Mouse (Mus musculus) megakaryocyte, adult 5-6 weeks (primary cell): ENCODE results near the gene Atf6b. TPM values are rescaled to one million over a fixed set of nuclear protein-coding genes. Genes with fewer than 3 reads are reported as not detected.
A peak's percentile ranks its signal among the peaks of the same experiment; 100 is the strongest.

ENCODE experiments used
- ATAC-seq: 2 replicates; pipeline ENCODE4 v1.8.0; 2016; ENCODE audit warnings: mild to moderate bottlenecking, inconsistent platforms; ENCODE audit not compliant: poor library complexity, severe bottlenecking
- total RNA-seq, 2 experiments: library from RNA; stranded (forward) in 1 of 2; stranded (reverse) in 1 of 2; fragments of 153-499, 151-499 nt in 1 of 2; fragments of 221-1000, 200-1000 nt in 1 of 2; gene quantifications; 2 replicates each; pipeline versions ENCODE4 v1.2.3 to v1.2.4; 2015 to 2017

Atf6b gene
- total RNA-seq, 2 experiments from 2014 or later, result 25.4 to 32.4 TPM

GRCm38 (mm10) chr17:34626773-34627092 is 20.2 kb upstream of the Atf6b start:
- ATAC-seq, result peak; percentile 60

GRCm38 (mm10) chr17:34627093-34627942 is 19.6 kb upstream of the Atf6b start:
- peak; percentile 45 for ATAC-seq

GRCm38 (mm10) chr17:34627943-34628643 is 18.9 kb upstream of the Atf6b start, which contains the start of gene Ppt2:
Gene Ppt2, minus strand, starts transcription at chr17:34628510.
- peak; percentile 25; the same call in 1 of the 2 replicates for ATAC-seq

- no peak for ATAC-seq
Observed at GRCm38 (mm10) chr17:34628644-34628967, 18.3 kb upstream of the Atf6b start.

GRCm38 (mm10) chr17:34629221-34629751 is 17.7 kb upstream of the Atf6b start, which contains the start of gene Prrt1:
Gene Prrt1, plus strand, starts transcription at chr17:34629533.
- ATAC-seq, result no peak

GRCm38 (mm10) chr17:34629796-34630603 is 16.9 kb upstream of the Atf6b start:
- ATAC-seq, result no peak

- no peak for ATAC-seq
Observed at GRCm38 (mm10) chr17:34630761-34631301, 16.1 kb upstream of the Atf6b start.

GRCm38 (mm10) chr17:34631647-34632046 is 15.3 kb upstream of the Atf6b start:
- no peak for ATAC-seq

- peak; percentile 81 for ATAC-seq
Observed at GRCm38 (mm10) chr17:34632261-34632691, 14.7 kb upstream of the Atf6b start.

GRCm38 (mm10) chr17:34635671-34636070 is 11.3 kb upstream of the Atf6b start:
- no peak for ATAC-seq

GRCm38 (mm10) chr17:34637459-34637858 is 9.5 kb upstream of the Atf6b start:
- ATAC-seq, result no peak

- peak; percentile 93 for ATAC-seq
Observed at GRCm38 (mm10) chr17:34639461-34640255, 7.3 kb upstream of the Atf6b start.

- no peak for ATAC-seq
Observed at GRCm38 (mm10) chr17:34640778-34641601, 6.0 kb upstream of the Atf6b start.

- ATAC-seq, result no peak
Observed at GRCm38 (mm10) chr17:34641945-34642344, 5.0 kb upstream of the Atf6b start.

GRCm38 (mm10) chr17:34643379-34643778 is 3.6 kb upstream of the Atf6b start:
- ATAC-seq, result no peak

GRCm38 (mm10) chr17:34643944-34644343 is 3.0 kb upstream of the Atf6b start:
- no peak for ATAC-seq

- peak; percentile 80 for ATAC-seq
Observed at GRCm38 (mm10) chr17:34644608-34645007, 2.3 kb upstream of the Atf6b start, which contains the start of gene Fkbpl. Gene Fkbpl, plus strand, starts transcription at chr17:34644764.

GRCm38 (mm10) chr17:34645256-34645829 is 1.6 kb upstream of the Atf6b start:
- no peak for ATAC-seq
